Mouse (Mus musculus) retina, adult 2 months (tissue): ENCODE results near the gene Top3a.
"Not testable (repeated sequence)": the region's sequence is repeated elsewhere in the genome, so short reads cannot be mapped to it uniquely, and the experiment has no call there.

Source experiments
- DNase-seq: peaks from one replicate; pipeline ENCODE4 v3.0.0-alpha.2; 2012; ENCODE audit warnings: low read depth, low spot score

The Top3a gene

GRCm38 (mm10) chr11:60776829-60777740, at the start of gene Top3a, which contains the start of gene Smcr8:
Top3a (minus strand) TSS chr11:60777365.
Smcr8 (plus strand) TSS chr11:60777524.
- DNase-seq = peak; percentile 80

- DNase-seq = no peak
These were observed 49.5 kb upstream of the Top3a start for GRCm38 (mm10) chr11:60826700-60827099.

- DNase-seq = no peak
These were observed 48.0 kb upstream of the Top3a start for GRCm38 (mm10) chr11:60825191-60825590.

GRCm38 (mm10) chr11:60823771-60824170, 46.6 kb upstream of the Top3a start:
- no peak for DNase-seq

- DNase-seq = no peak
These were observed 39.2 kb upstream of the Top3a start for GRCm38 (mm10) chr11:60816398-60816797.

- not testable (repeated sequence) for DNase-seq
These were observed 34.5 kb upstream of the Top3a start, which contains the start of gene Shmt1 for GRCm38 (mm10) chr11:60811618-60812017. Shmt1 (minus strand) TSS chr11:60811718.

GRCm38 (mm10) chr11:60811054-60811460, 33.9 kb upstream of the Top3a start:
- DNase-seq = peak; percentile 53

GRCm38 (mm10) chr11:60810046-60810965, 33.1 kb upstream of the Top3a start:
- no peak for DNase-seq

- DNase-seq = no peak
These were observed 32.4 kb upstream of the Top3a start for GRCm38 (mm10) chr11:60809546-60809945.

- no peak for DNase-seq
These were observed 31.3 kb upstream of the Top3a start for GRCm38 (mm10) chr11:60808286-60809070.

- DNase-seq = no peak
These were observed 23.7 kb upstream of the Top3a start for GRCm38 (mm10) chr11:60800892-60801291.

GRCm38 (mm10) chr11:60799977-60800376, 22.8 kb upstream of the Top3a start:
- no peak for DNase-seq

GRCm38 (mm10) chr11:60796342-60796741, 19.2 kb upstream of the Top3a start:
- no peak for DNase-seq

GRCm38 (mm10) chr11:60790472-60790871, 13.3 kb upstream of the Top3a start:
- DNase-seq = no peak

- no peak for DNase-seq
These were observed 10.4 kb upstream of the Top3a start for GRCm38 (mm10) chr11:60787595-60787994.

- DNase-seq = no peak
These were observed 7.2 kb upstream of the Top3a start for GRCm38 (mm10) chr11:60784179-60784922.

GRCm38 (mm10) chr11:60779673-60780189, 2.6 kb upstream of the Top3a start:
- no peak for DNase-seq

- DNase-seq = no peak
These were observed 721 bp upstream of the Top3a start for GRCm38 (mm10) chr11:60777801-60778370.

GRCm38 (mm10) chr11:60776107-60776828, 897 bp downstream of the Top3a start:
- DNase-seq = no peak
